Mouse (Mus musculus) retina, postnatal 7 days (tissue): ENCODE measurements at regions not wholly inside any gene's neighbourhood (a gene's known extent, or its start where the extent isn't known, plus 50 kb on each side); places are given as distances from the start of the nearest gene placed in this dataset.
A peak's percentile ranks its signal among the peaks of the same experiment; 100 is the strongest.

ENCODE experiments used
- DNase-seq: peaks from one replicate; pipeline ENCODE4 v3.0.0-alpha.2; 2012; ENCODE audit warnings: low read depth, low spot score

DNA sequence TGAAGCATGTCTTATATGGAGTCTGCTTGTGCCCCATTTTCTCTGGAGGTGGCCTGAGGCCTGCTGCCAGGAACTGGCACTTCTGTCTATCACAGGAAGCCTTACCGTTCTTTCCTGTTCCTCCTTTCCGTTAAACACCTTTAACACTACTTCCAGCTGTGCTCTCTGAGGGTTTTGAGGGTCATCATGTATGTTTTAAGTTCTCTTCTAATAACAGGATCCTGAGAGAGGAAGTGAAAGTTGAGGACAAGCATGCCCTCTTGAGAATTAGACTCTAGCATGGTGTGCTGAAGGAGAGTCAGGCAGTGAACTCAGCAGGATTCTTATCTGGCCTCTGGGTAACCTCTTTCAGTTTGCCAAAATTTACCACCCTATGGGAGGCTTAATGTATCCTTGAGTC, 418.0 kb upstream of the 9430069I07Rik start:
- DNase-seq, result no peak

- no peak for DNase-seq
These were observed 394.1 kb upstream of the 9430069I07Rik start for GRCm38 (mm10) chr15:34751746-34752145.

- no peak for DNase-seq
These were observed 393.3 kb upstream of the 9430069I07Rik start for GRCm38 (mm10) chr15:34751021-34751420.

GRCm38 (mm10) chr15:34747111-34747510, 389.4 kb upstream of the 9430069I07Rik start:
- no peak for DNase-seq

- peak; percentile 17 for DNase-seq
These were observed 385.6 kb upstream of the 9430069I07Rik start for GRCm38 (mm10) chr15:34743130-34743782.

DNA sequence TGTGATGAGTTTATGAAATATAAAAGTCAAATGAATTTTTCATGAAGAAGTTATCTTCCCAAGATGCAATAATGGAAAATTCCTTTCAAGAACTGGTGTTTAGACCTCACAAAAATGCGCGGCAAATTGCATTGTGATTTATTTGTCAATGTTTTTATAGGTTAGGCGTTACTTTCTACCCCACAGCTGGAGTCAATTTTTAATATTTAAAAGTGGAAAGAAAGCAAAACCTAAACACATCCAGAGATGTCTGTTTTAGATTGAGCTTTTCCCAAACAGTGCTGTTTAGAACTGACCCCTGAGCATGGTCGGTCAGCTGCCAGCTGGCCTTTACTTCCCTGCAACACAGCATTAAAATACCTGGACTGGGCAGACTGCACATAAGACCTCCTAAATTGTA, 383.8 kb upstream of the 9430069I07Rik start:
- no peak for DNase-seq
